Mouse (Mus musculus): ENCODE data around the gene Mrrf. TPM values are rescaled to one million over a fixed set of nuclear protein-coding genes. Genes with fewer than 3 reads are reported as not detected.

The Mrrf gene
- polyA plus RNA-seq, 1 experiment: 33.5 TPM

- TF ChIP-seq POLR2A (IDR thresholded peaks at IDR 0.05; ENCODE audit: borderline replicate concordance, extremely low read depth, insufficient read depth, insufficient read length, poor library complexity, severe bottlenecking): no peak
- TF ChIP-seq CTCF (IDR thresholded peaks at IDR 0.05; ENCODE audit: borderline replicate concordance, extremely low read depth, insufficient read depth, insufficient read length): no peak
- no peak for DNase-seq (ENCODE audit: low read depth)
Measured at GRCm38 (mm10) chr2:36236889-36237288, 100.7 kb downstream of the Mrrf start.

DNA sequence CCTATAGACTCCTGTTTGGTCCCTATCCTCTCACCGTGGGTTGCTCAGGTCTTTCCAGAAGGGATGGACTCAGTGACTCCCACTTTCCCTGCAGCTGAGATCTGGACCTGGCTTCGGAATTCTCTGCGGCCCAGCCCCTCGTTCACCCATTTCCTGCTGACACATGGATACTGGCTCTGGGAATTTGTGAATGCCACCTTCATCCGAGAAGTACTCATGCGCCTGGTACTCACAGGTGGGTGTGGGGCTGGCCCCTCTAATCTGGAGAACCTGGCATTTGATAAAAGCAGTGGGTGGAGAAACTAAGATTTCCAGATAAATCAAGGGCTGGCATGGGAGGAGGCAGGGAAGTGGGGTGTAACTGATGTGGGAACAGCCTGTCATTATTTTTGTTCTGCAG, 101.4 kb downstream of the Mrrf start:
- TF ChIP-seq POLR2A (IDR thresholded peaks at IDR 0.05; ENCODE audit: borderline replicate concordance, extremely low read depth, insufficient read depth, insufficient read length, poor library complexity, severe bottlenecking): no peak

GRCm38 (mm10) chr2:36238467-36238866, 102.3 kb downstream of the Mrrf start:
- DNase-seq (ENCODE audit: low read depth): no peak
- no peak for TF ChIP-seq POLR2A (IDR thresholded peaks at IDR 0.05; ENCODE audit: borderline replicate concordance, extremely low read depth, insufficient read depth, insufficient read length, poor library complexity, severe bottlenecking)
- no peak for TF ChIP-seq CTCF (IDR thresholded peaks at IDR 0.05; ENCODE audit: borderline replicate concordance, extremely low read depth, insufficient read depth, insufficient read length)

More for the DNA sequence above, 101.4 kb downstream of the Mrrf start:
- DNase-seq (ENCODE audit: low read depth): no peak

GRCm38 (mm10) chr2:36238951-36239350, 102.8 kb downstream of the Mrrf start:
- TF ChIP-seq POLR2A (IDR thresholded peaks at IDR 0.05; ENCODE audit: borderline replicate concordance, extremely low read depth, insufficient read depth, insufficient read length, poor library complexity, severe bottlenecking) (no peak), CTCF (IDR thresholded peaks at IDR 0.05; ENCODE audit: borderline replicate concordance, extremely low read depth, insufficient read depth, insufficient read length) (no peak)
- DNase-seq (ENCODE audit: low read depth): no peak

Other genes with a start within 250 kb of the Mrrf start
- gene Ttll11, start 156.5 kb upstream of the Mrrf start, polyA plus RNA-seq (2012; rRNA removed): 7.8 and 9.3 TPM in 2 replicates
- 123 and 135 TPM in 2 replicates for gene Ndufa8, start 87.0 kb upstream of the Mrrf start, polyA plus RNA-seq (2012; rRNA removed)
- gene Morn5, start 86.9 kb upstream of the Mrrf start, polyA plus RNA-seq (2012; rRNA removed): 0.93 and 2.3 TPM in 2 replicates
- 16.9 and 28.7 TPM in 2 replicates for gene Lhx6, start 31.0 kb upstream of the Mrrf start, polyA plus RNA-seq (2012; rRNA removed)
- 73.3 and 86.3 TPM in 2 replicates for gene Rbm18, start 384 bp downstream of the Mrrf start, polyA plus RNA-seq (2012; rRNA removed)
- gene Ptgs1, start 94.0 kb downstream of the Mrrf start, polyA plus RNA-seq (2012; rRNA removed): 2.3 and 3.0 TPM in 2 replicates
- gene Olfr338, start 237.1 kb downstream of the Mrrf start, polyA plus RNA-seq (2012; rRNA removed): 0.01 TPM in 1 of 2 replicates, not detected in the other